Mouse (Mus musculus): ENCODE measurements around the gene Dock8. TPM values are rescaled to one million over a fixed set of nuclear protein-coding genes. Genes with fewer than 3 reads are reported as not detected.

The Dock8 gene
- polyA plus RNA-seq, 1 experiment from 2014 or later = 1.8 TPM

DNA sequence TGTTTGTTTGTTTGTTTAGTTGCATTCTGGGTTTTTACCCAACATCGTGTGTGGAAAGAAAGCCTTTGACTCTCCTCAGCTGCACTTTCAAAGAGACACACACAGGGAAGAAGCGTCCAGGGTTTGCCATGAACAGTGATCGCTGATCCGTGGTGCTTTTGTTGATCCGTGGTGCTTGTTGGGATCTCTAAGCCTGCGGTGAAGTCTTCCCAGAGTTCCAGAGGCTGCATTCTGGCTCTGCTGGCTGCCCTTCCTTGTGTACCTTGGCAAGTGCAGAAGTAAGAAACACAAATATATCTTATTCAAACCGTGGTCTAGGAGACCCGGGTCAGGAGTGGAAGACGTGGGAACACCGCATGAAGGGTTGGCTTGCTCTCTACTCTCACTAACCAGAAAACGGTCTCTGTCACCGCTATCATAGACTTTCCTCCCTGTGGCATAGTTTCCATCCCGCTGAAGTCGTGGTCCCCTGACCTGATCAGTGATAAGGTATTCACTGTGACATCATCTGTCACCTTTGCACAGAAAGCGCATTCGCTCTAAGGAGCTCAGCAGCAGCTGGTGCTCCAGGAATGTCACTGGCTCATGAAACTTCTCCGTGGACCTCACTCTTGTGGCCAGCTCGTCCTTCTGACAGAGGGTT lies 112.4 kb downstream of the Dock8 start:
- H3K27ac ChIP-seq = no peak overlapping the region
- H3K9me3 ChIP-seq (ENCODE audit: control insufficient read depth, low read length) = no peaks in the 10 kb centered on the region
- ATAC-seq (ENCODE audit: low FRiP score) (no peak), DNase-seq (ENCODE audit: low spot score) (no peak)
- H3K9ac ChIP-seq = no peak overlapping the region
- H3K4me3 ChIP-seq (replicated peaks; ENCODE audit: low read length) = no peak overlapping the region
- H3K27me3 ChIP-seq (ENCODE audit: control insufficient read depth, insufficient read depth, low read length) = no peaks in the 10 kb centered on the region
- no peaks in the 10 kb centered on the region for H3K4me1 ChIP-seq (replicated peaks; ENCODE audit: control insufficient read depth, insufficient read depth, low read length)
- no peak overlapping the region for H3K4me2 ChIP-seq (replicated peaks)
- WGBS = 64% methylated on average over 18 of the region's 18 CpGs
- H3K36me3 ChIP-seq (replicated peaks; ENCODE audit: control insufficient read depth, insufficient read depth) = no peaks in the 10 kb centered on the region

DNA sequence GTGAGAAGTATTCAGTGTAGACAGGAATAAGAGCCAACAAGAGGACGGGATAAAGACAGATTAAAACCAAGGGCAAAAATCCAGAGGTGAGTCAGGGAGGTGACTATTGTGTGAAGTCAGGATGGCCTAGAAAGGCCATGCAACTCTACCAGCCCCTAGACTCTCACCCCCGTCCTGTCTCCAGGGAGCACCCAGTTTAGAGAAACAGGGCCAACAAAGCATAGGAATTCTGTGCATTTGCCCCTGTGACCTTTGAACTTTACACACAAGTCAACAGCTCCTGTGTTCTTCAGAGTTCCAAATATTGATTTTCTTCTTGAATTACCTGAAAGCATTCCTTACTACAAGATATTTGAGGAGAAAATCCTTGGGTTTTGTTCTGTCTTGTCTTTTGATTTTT lies 117.6 kb downstream of the Dock8 start:
- H3K27ac ChIP-seq = no peak overlapping the region
- no peak overlapping the region for H3K4me2 ChIP-seq (replicated peaks)
- no peaks in the 10 kb centered on the region for H3K36me3 ChIP-seq (replicated peaks; ENCODE audit: control insufficient read depth, insufficient read depth)
- no peaks in the 10 kb centered on the region for H3K9me3 ChIP-seq (ENCODE audit: control insufficient read depth, low read length)
- H3K4me1 ChIP-seq (replicated peaks; ENCODE audit: control insufficient read depth, insufficient read depth, low read length) = no peaks in the 10 kb centered on the region
- DNase-seq (ENCODE audit: low spot score) (no peak), ATAC-seq (ENCODE audit: low FRiP score) (no peak)
- H3K9ac ChIP-seq = no peak overlapping the region
- H3K4me3 ChIP-seq (replicated peaks; ENCODE audit: low read length) = no peak overlapping the region
- H3K27me3 ChIP-seq (ENCODE audit: control insufficient read depth, insufficient read depth, low read length) = no peaks in the 10 kb centered on the region
- WGBS = 43% methylated on average over 2 of the region's 2 CpGs

DNA sequence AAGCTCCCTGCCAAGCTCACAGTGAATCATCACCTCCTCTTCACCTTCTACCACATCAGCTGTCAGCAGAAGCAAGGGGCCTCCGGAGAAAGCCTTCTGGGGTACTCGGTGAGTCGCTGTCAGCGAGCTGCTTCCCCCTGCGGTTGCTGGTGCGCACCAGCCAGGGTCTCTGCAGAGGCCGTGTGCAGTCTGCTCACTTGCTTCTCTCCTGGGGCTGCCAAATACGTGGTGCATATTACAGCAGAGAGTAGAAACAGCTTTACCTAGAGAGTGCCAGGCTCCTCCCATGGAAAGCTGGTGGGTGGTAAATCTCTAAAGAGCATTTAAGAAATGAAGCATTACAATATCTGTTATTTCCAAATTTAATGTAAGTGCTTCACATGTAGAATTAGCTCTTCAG lies 123.1 kb downstream of the Dock8 start:
- no peak overlapping the region for H3K4me2 ChIP-seq (replicated peaks)
- no peaks in the 10 kb centered on the region for H3K36me3 ChIP-seq (replicated peaks; ENCODE audit: control insufficient read depth, insufficient read depth)
- no peaks in the 10 kb centered on the region for H3K27me3 ChIP-seq (ENCODE audit: control insufficient read depth, insufficient read depth, low read length)
- no peaks in the 10 kb centered on the region for H3K9me3 ChIP-seq (ENCODE audit: control insufficient read depth, low read length)
- no peak overlapping the region for H3K4me3 ChIP-seq (replicated peaks; ENCODE audit: low read length)
- no peak for DNase-seq (ENCODE audit: low spot score)
- H3K4me1 ChIP-seq (replicated peaks; ENCODE audit: control insufficient read depth, insufficient read depth, low read length) = no peaks in the 10 kb centered on the region
- WGBS = 64% methylated on average over 8 of the region's 8 CpGs
- no peak for ATAC-seq (ENCODE audit: low FRiP score)
- H3K9ac ChIP-seq = no peak overlapping the region
- H3K27ac ChIP-seq = no peak overlapping the region

- H3K4me2 ChIP-seq (replicated peaks) = no peak overlapping the region
- no peaks in the 10 kb centered on the region for H3K4me1 ChIP-seq (replicated peaks; ENCODE audit: control insufficient read depth, insufficient read depth, low read length)
- 70% methylated on average over 13 of the region's 13 CpGs for WGBS
- no peak for ATAC-seq (ENCODE audit: low FRiP score)
- no peak for DNase-seq (ENCODE audit: low spot score)
- no peaks in the 10 kb centered on the region for H3K27me3 ChIP-seq (ENCODE audit: control insufficient read depth, insufficient read depth, low read length)
- no peak overlapping the region for H3K9ac ChIP-seq
- no peak overlapping the region for H3K4me3 ChIP-seq (replicated peaks; ENCODE audit: low read length)
- H3K9me3 ChIP-seq (ENCODE audit: control insufficient read depth, low read length) = no peaks in the 10 kb centered on the region
- no peak overlapping the region; the same call in 1 of the 2 replicates for H3K27ac ChIP-seq
- no peaks in the 10 kb centered on the region for H3K36me3 ChIP-seq (replicated peaks; ENCODE audit: control insufficient read depth, insufficient read depth)
Observed at GRCm38 (mm10) chr19:25123031-25123430, 123.7 kb downstream of the Dock8 start.

- no peaks in the 10 kb centered on the region for H3K9me3 ChIP-seq (ENCODE audit: control insufficient read depth, low read length)
- H3K27me3 ChIP-seq (ENCODE audit: control insufficient read depth, insufficient read depth, low read length) = no peaks in the 10 kb centered on the region
- H3K4me1 ChIP-seq (replicated peaks; ENCODE audit: control insufficient read depth, insufficient read depth, low read length) = no peaks in the 10 kb centered on the region
- no peak overlapping the region for H3K4me2 ChIP-seq (replicated peaks)
- 93% methylated on average over 5 of the region's 5 CpGs for WGBS
- no peak for DNase-seq (ENCODE audit: low spot score)
- H3K4me3 ChIP-seq (replicated peaks; ENCODE audit: low read length) = no peak overlapping the region
- ATAC-seq (ENCODE audit: low FRiP score) = no peak
- H3K27ac ChIP-seq = no peak overlapping the region
- H3K36me3 ChIP-seq (replicated peaks; ENCODE audit: control insufficient read depth, insufficient read depth) = no peaks in the 10 kb centered on the region
- no peak overlapping the region for H3K9ac ChIP-seq
Observed at GRCm38 (mm10) chr19:25123461-25123860, 124.1 kb downstream of the Dock8 start.

DNA sequence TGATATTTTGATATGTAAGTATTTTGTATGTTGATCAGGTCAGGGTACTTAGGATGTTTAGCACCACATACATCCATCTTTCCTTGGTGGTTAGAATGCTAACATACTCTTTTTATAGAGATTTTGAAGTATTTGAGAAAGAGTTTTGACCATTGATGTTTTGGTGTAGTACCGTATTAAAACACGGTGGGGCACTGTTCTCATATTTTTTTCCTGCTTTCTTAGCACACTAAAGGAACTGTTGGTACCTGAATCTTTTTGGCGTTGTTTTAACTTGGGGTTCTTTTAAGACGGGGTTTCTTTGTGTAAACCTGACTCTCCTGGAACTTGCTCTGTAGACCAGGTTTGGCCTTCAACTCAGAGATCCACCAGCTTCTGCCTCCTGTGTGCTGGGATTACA lies 133.0 kb downstream of the Dock8 start:
- H3K4me3 ChIP-seq (replicated peaks; ENCODE audit: low read length) = no peak overlapping the region
- H3K27me3 ChIP-seq (ENCODE audit: control insufficient read depth, insufficient read depth, low read length) = no peaks in the 10 kb centered on the region
- H3K4me1 ChIP-seq (replicated peaks; ENCODE audit: control insufficient read depth, insufficient read depth, low read length) = no peaks in the 10 kb centered on the region
- 9% methylated on average over 4 of the region's 4 CpGs for WGBS
- DNase-seq (ENCODE audit: low spot score) (peak; percentile 77), ATAC-seq (ENCODE audit: low FRiP score) (no peak)
- no peaks in the 10 kb centered on the region for H3K36me3 ChIP-seq (replicated peaks; ENCODE audit: control insufficient read depth, insufficient read depth)
- H3K27ac ChIP-seq = no peak overlapping the region
- no peak overlapping the region for H3K9ac ChIP-seq
- H3K4me2 ChIP-seq (replicated peaks) = no peak overlapping the region
- no peaks in the 10 kb centered on the region for H3K9me3 ChIP-seq (ENCODE audit: control insufficient read depth, low read length)

- Histone ChIP-seq H3K4me3 (replicated peaks; ENCODE audit: low read length) (no peak overlapping the region), H3K27me3 (ENCODE audit: control insufficient read depth, insufficient read depth, low read length) (no peaks in the 10 kb centered on the region), H3K36me3 (replicated peaks; ENCODE audit: control insufficient read depth, insufficient read depth) (no peaks in the 10 kb centered on the region), H3K27ac (no peak overlapping the region), H3K9me3 (ENCODE audit: control insufficient read depth, low read length) (no peaks in the 10 kb centered on the region), H3K4me2 (replicated peaks) (no peak overlapping the region), H3K4me1 (replicated peaks; ENCODE audit: control insufficient read depth, insufficient read depth, low read length) (no peaks in the 10 kb centered on the region), H3K9ac (no peak overlapping the region)
- DNase-seq (ENCODE audit: low spot score) (no peak), ATAC-seq (ENCODE audit: low FRiP score) (no peak)
- 88% methylated on average over 2 of the region's 2 CpGs for WGBS
Observed at GRCm38 (mm10) chr19:25133959-25134358, 134.6 kb downstream of the Dock8 start.

- no peak for DNase-seq (ENCODE audit: low spot score)
- Histone ChIP-seq H3K9me3 (ENCODE audit: control insufficient read depth, low read length) (no peaks in the 10 kb centered on the region), H3K4me2 (replicated peaks) (no peak overlapping the region), H3K9ac (no peak overlapping the region), H3K27me3 (ENCODE audit: control insufficient read depth, insufficient read depth, low read length) (no peaks in the 10 kb centered on the region), H3K4me1 (replicated peaks; ENCODE audit: control insufficient read depth, insufficient read depth, low read length) (no peaks in the 10 kb centered on the region), H3K4me3 (replicated peaks; ENCODE audit: low read length) (no peak overlapping the region), H3K36me3 (replicated peaks; ENCODE audit: control insufficient read depth, insufficient read depth) (no peaks in the 10 kb centered on the region), H3K27ac (no peak overlapping the region)
- no peak for ATAC-seq (ENCODE audit: low FRiP score)
- 69% methylated on average over 1 of the region's 1 CpGs for WGBS
Observed at GRCm38 (mm10) chr19:25136171-25136570, 136.8 kb downstream of the Dock8 start.

- H3K4me3 ChIP-seq (replicated peaks; ENCODE audit: low read length) = no peak overlapping the region
- no peak overlapping the region for H3K27ac ChIP-seq
- no peak for ATAC-seq (ENCODE audit: low FRiP score)
- no peaks in the 10 kb centered on the region for H3K9me3 ChIP-seq (ENCODE audit: control insufficient read depth, low read length)
- H3K4me1 ChIP-seq (replicated peaks; ENCODE audit: control insufficient read depth, insufficient read depth, low read length) = no peaks in the 10 kb centered on the region
- WGBS = 85% methylated on average over 16 of the region's 16 CpGs
- no peaks in the 10 kb centered on the region for H3K36me3 ChIP-seq (replicated peaks; ENCODE audit: control insufficient read depth, insufficient read depth)
- no peaks in the 10 kb centered on the region for H3K27me3 ChIP-seq (ENCODE audit: control insufficient read depth, insufficient read depth, low read length)
- DNase-seq (ENCODE audit: low spot score) = no peak
- no peak overlapping the region for H3K4me2 ChIP-seq (replicated peaks)
- H3K9ac ChIP-seq = no peak overlapping the region
Observed at GRCm38 (mm10) chr19:25137907-25138820, 138.8 kb downstream of the Dock8 start.

Data from hindbrain, embryonic 14.5 days (tissue).